Mouse (Mus musculus) activated CD4-positive, CD25-positive, alpha-beta regulatory T cell, adult 4 months (primary cell): ENCODE measurements around the gene Tead4. TPM values are rescaled to one million over a fixed set of nuclear protein-coding genes. Genes with fewer than 3 reads are reported as not detected.

Source experiments
- ATAC-seq: one replicate; pipeline ENCODE4 v1.8.0; 2017
- polyA plus RNA-seq, 2 experiments: library from polyadenylated mRNA; unstranded; fragments of 100-300 nt; shearing (Covaris generic); gene quantifications; one replicate each; pipeline ENCODE4 v1.2.1; 2017

The Tead4 gene
- polyA plus RNA-seq, 2 experiments from 2014 or later, result not detected

DNA sequence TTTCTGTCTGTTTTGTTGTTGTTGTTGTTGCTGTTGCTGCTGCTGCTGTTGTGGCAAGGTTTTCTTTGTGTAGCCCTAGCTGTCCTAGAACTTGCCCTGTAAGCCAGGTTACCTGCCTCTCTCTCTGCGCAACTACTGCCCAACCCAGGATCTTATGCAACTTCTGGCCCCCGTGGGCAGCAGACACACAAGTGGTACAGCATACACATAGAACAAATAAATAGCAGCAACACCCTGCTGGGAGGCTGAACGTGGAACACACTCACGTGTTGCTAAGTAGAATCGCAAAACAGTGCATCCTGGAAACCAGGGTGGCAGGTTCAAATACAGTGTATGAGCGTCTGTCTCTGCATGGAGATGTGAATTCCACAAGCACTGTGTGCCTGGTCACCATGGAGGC is 11.9 kb downstream of the Tead4 start:
- no peak for ATAC-seq

DNA sequence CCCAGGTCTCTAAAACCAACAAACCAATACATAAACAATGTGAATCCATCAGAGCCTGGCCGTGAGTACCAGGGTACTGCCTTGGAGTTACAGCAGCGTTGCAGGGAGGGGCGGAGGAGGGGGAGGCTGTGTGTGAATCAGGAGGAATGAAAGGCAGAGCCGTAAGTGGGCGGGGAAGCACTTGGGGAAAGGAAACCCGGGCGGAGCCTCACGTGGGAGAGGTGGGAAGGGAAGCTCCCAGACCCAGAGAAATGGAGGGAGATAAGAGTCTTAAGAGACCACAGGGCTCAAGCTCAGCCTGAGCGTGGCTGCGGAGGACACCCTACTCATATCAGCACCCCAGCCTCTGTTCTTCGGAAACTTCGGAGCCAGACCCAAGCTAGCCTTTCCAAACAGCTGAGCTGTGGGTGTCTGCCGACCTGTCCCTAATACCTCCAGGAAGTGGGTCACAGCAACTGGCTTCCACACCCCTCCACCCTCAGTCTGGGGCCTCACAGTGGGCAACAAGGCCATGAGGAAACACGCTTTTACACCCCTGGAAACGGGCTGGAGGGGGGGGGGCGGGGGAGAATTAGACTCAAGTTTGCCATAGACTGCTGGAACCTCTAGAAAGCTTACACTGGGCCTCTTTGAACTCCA is 14.7 kb downstream of the Tead4 start:
- no peak for ATAC-seq

DNA sequence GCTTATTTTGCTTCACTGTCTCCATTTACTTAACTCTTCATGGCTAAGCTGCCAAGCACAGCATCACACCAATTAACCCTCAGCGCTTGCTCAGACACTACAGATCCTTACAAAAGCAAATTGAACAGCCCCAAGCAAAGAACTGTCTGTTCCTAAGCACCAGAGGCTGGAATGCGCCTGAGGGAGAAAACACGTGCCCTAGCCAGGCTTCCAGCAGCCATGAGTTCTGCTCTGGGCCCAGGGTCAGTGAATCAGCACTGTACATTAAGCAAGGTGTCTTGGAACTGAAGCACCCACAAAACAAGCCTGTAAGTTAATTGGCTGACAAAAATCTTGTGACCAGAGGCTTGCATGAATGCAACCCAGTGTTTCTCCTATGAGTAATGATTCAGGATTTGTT is 18.5 kb downstream of the Tead4 start:
- ATAC-seq, result no peak

DNA sequence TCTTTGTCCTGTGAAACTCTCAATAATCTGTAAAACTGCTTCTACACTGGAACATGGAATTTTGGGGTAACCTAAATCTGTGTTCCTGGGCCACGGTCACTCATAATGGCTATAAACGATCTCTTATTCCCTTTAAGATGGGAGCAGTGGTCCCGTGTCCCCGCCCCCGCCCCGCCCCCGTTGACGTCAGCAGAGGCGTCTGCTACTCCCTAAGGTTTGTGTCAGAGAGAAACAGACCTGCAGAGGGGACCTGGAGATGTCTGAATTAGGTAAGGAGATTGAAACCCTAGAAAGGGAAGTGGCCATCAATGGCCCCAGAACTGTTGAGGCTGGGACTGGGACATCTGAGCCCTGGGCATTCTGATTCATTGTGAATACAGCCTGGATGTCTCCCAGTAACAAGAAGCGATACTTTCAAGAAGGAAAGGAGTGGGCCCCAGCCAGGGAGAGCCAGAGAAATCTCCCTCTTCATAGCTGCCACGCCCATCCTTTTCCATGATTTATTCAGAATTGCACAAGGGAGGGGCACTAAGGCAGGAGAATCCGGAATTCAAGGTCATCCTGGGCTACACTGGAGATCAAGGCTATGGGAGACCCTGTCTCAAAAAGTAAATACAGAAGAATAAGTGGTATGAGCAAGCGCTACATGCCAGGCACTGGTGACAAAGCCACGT is 20.0 kb downstream of the Tead4 start:
- no peak for ATAC-seq

DNA sequence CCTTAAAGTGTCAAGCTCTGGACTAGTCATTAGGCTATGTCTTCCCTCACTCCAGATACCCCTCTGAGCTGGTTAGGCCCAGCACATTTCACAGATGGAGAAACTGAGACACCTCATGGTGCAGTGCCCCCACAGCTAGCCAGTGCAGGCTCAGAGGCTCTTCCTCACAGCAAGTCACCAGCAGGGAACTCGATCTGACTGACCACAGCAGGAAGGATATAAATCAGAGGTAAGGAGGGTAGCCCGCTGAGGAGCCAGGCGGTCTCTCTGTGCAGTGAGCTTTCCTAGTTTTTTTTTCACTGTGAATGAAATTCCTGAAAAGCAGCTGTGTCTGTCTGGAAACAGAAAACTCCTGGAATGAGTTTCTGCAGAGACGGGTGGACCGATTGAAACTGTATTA is 21.0 kb downstream of the Tead4 start:
- no peak for ATAC-seq

DNA sequence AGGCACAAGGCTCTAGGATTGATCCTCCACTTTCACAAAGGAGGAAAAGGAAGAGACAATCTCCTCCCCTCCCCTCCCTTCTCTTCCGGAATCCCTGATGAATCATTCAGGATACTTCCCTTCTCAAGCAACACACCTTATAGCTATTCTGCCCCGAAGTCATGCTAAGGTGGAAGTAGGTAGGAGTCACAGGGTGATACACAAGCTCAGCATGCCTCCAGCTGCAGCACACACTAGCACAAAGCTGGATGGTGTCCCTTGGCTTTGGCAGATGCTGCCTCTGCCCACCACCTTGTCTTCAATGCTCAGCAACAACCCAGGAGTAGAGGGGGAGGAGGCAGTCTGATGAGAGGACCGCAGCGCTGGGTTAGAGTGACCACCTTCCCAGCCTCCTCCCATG is 21.5 kb downstream of the Tead4 start:
- ATAC-seq, result no peak

DNA sequence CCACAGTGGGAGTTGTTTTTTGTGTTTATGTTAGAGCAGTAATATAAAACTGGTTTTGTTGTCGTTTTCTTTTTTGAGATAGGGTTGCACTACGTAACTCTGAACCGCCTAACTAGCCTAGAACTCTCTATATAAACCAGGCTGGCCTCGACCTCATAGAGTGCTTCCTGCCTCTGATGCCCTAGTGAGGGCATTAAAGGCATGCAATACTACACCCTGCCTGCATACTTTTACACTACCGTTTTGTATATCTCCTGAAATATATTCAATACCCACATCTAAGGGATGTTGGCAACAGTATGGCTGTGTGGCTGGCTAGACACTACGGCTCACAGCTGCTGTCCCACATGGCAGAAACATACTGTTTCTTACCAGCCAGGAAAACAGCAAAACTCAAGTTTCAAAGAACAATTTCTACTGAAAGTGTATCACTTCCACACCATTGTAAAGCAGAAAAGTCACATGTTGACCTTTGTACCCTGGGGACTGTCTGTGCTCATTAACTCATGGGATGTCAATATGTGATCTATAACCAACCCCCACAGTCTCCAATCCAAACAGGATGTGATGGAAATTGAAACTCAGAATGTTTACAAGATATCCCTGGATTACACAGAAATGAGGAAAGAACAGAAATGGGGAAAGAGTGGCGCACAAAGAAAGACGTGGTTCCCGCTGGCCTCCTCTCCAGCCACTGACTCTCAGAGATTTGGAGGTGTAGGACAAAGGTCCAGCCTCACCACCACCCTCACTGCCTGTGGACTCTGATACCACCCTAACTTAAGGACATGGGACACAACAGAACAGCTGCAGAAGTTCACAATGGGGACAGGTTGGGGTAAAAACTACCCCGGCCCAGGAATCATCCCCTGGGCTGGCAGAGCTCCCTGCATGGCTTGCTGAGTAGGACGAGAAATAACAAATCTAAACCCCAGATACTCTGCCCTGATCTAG is 23.2 kb downstream of the Tead4 start:
- no peak for ATAC-seq

DNA sequence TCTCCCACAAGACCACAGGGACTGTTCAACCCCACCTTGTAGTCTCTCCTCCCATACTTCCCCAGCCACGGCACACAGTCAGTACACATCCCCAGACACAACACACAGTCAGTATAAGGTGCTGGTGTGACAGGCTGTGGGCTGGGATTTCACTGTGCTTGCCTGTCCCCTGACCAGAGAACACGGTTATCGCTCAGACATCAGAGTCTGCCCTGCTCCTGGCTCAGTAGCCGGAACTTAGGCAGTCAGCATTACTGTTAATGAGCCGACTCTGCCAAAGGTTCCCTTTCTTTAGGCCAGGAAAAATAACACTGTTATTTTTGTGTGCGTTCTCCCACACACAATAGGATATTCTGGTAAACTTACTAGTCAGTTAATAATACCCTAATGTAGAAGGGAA is 24.3 kb downstream of the Tead4 start:
- ATAC-seq, result no peak

DNA sequence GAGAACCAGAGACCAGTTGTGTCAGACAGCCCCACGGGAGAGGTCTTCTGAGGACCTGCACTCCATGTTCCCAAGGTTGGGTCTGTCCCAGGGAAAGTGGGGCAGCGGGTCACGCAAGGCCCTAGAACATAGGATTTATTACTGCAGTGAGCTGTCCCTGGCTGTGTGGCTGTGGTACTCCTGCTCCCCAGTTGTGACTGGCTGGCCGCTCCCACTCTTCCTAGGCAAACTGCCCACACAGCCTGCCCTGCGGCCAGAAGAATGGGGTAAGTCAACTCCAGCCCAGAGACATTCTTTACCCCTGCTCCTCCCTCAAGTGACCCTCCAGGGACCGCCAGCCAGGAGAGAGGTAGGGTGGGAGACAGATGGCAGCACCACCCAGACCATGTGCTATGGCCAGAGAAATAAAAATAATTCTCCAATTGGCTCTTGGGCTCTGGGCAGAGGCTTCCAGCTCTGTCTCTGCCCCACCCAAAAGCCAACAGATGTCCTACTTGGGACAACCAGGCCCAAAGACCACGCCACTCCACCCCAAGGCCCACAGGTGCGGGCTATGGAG is 25.0 kb downstream of the Tead4 start:
- ATAC-seq, result no peak

DNA sequence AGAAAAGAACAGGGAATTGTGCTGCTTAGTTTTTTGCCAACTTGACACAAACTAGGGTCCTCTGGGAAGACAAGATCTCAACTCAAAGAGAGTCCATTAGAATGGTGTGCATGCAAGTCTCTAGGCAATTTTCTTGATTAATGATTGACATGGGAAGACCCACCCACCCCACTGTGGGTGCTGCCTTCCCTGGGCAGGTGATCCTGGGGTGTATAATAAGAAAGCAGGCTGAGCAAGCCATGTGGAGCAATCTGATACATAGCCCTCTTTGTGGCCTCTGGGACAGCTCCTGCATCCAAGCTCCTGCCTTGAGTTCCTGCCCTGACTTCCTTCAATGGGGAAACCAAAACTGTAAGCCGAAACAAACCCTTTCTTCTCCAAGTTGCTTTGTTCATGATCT is 27.1 kb downstream of the Tead4 start:
- ATAC-seq, result no peak

DNA sequence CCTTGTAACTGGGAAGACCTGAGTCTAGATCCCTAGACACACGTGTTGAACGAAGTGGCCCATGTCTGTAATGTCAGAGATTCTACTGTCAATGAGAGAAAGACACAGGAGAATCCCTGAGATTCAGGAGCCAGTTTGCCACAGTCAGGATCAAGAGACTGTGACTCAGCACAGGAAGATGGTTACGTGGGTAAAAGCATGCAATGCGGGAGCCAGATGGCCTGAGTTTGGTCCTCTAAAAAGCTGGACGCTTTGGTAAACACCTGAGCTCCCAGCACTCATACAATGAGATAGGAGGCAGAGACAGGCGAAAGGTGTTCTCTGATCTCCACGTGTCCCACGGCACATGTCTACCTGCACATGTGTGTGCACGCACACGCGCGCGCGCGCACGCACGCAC is 27.9 kb downstream of the Tead4 start:
- no peak for ATAC-seq

DNA sequence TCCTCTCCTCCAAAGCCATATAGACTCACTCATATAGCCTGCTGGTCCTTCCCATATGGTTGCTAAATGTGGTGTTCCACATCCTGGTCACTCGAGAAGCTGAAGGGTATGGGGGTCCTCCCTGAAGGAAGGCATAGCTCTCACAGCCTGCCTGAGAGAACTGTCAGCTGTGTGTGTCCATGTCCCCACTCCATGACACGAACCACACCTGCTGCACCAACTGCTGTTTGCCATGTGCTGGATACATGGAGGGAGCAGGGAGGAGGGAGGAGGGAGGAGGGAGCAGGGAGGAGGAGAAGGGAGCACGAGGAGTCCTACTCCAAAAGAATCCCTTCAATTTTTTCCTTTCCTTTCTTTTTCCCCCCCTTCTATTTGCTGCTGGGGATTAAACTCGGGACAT is 30.8 kb downstream of the Tead4 start:
- ATAC-seq, result no peak

DNA sequence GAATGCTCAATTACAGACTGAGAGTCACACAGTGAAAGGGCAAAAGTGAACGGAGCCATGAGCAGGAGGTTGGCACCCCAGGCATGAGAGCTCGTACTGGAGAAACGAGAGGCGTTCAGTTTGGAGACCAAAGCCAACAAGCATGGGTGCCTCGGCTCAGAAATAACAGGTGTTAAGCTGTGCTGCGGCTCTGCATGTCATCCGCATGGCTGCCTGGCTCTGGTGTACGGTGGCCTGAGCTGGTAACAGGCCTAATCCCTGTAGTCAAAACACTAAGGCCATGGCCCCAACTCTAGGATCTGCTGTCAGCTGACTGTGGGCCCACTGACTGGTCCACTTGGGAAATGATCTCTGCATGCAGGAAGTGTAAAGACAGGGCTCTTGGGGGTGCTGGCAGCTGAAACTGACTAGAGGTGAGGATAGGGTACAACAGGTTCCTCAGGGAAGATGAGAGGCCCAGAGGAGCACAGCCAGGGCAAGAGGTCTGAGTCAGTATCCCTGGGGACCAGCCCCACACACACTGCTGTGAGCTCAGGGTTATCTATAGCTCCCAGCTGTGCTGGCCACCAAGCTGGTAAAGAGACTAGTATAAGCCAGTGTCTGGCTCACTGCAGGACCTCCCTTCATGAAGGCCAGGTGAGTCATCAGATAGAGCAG is 35.6 kb downstream of the Tead4 start:
- ATAC-seq, result no peak

DNA sequence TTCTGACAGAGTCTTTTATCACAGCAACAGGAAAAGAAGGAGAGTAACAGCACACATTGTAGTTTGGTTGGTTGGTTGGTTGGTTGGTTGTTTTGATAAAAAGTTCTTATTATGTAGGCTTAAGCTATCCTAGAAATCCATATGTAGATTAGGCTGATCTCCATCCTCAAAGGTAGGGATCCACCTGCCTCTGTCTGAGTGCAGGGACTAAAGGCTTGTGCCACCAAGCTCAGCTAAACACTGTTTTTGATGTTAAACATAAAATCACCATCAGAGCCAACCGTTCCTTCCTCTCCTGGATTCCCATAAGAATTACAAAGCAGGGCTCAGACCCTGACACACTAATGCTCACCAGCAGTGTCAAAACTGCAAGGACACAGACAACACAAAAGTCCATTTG is 39.1 kb downstream of the Tead4 start:
- ATAC-seq, result no peak

DNA sequence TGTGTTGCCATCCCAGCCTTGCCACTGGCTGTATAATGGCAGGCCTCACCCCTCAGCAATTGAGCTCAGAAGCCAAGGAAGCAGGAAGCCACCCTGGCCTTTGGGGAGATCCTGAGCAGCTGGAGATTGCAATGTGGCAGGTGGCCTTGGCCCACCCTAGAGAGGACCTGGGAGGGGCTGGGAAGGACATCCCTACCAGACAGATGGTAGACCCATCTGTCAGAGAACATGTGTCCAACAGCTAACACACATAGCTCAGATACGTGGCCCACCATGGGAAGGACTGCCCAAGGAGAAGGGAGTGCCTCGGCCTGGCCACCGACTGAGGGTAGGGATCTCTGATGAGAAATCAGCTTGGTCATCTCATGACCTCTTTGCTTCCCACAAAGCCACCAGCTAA is 41.4 kb downstream of the Tead4 start:
- ATAC-seq, result no peak

DNA sequence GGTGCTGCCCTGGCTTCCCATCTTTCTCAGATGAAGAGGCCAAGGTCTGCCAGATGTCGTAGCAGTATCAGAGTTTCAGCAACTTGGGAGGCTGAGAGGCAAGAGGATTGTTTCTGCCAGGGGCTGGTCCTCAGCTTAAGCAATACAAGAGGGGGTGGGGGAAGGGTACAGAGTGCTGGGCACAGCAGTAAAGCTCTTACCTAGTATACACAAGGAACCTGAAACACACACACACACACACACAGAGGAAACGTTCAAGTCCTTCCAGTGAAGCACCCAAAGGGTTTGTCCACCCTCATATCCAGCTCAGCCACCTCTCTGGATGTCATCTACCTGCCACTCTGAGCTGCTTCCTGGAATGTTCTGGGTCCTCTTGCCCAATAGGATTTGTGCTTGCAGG is 44.7 kb downstream of the Tead4 start:
- no peak for ATAC-seq

DNA sequence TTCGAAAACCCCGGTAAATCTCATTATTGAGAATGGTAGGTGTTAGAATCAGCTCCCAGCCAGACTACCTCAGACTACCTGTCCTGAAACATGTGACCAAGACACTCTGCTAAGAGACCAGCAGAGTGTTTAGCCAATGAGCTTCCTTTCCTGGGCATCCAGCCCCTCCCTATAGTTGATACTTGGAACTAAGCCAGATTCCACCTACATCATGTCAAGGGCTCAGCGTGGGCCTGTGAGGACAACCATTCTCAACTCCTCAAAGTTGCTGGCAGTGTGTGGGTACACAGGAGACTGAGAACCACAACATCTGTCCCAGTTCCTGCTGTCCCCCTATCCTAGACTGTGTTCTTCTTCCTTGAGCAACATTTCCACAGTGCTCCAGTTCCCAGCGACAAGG is 45.3 kb downstream of the Tead4 start:
- no peak for ATAC-seq

DNA sequence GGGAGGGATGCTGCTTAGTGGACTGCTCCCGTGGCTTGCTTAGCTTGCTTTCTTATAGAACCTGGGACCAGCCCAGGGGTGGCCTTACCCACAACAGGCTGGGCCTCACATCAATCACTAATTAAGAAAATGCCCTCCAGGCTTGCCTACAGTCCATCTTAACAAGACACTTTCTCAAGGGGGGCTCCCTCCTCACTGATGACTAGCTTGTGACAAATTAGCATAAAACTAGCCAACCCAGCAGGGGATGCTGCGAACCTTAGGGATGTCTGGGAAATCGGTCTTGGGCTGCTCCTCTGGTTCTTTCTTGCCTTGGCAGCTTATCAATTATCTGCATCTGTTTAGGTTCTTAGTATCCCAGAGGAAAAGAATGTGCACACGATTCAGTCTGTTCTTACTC is 46.1 kb downstream of the Tead4 start:
- ATAC-seq, result no peak

DNA sequence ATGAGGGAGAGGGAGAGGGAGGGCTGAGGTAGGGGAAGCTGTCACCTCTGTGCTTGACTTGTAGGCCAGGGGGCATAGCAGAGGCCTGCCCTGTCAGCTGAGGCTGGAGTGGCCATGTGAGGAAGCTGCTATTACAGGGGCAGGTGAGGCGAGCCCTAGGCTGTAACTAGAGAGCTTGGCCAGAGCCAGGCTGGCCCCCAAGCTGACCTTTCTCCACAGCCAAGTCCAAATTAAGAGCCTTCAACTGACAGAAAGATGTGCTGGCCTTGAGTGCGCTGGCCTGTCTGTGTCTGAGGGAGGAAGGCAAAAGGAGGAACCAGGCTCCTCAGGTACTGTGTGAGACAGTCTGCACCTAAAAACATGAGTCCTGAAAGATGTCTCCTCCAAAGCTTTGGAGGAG is 47.5 kb downstream of the Tead4 start:
- no peak for ATAC-seq

DNA sequence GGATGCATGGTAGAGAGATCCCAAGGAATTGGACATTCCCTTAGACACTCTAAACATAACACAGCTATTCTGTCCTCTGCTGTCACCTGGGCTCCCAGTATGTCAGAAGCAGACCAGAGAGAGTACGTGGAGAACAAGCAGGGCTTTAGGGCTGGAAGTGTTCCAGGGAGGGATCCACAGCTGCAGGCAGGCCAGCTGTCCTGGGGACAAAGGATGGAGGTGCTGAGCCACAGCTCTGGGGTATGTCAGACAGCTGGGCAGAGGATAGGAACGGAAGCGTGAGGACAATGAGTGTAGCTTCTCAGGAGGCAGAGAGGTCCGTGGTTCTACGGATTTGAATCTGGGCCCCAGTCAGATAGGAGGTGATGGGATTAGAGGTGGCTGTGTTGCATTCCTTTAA is 50.0 kb downstream of the Tead4 start:
- no peak for ATAC-seq

DNA sequence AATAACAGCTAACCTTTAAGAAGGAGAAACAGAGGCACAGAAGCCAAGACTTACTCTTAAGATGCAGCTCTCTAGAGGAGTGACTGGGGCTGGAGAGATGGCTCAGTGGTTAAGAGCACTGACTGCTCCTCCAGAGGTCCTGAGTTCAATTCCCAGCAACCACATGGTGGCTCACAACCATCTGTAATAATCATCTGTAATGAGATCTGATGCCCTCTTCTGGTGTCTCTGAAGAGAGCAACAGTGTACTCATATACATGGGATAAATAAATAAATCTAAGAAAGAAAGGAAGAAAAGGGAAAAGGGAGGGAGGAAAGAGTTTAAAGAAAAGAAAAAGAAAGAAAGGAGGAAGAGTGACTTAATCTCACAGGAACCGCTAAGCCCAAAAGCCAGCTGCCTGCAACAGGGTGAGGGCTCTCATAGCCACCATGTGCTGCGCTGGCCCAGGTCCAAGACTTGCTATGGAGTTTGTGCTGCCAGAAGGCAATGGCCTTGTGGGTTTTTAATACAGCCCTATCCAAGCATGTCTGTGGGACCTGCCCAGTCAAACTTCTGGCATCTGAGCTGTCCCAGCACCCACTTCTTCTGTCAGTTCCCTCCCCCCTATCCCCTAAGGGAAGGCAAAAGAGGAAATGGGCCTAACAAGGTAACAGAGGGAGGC is 63.4 kb downstream of the Tead4 start:
- no peak for ATAC-seq

DNA sequence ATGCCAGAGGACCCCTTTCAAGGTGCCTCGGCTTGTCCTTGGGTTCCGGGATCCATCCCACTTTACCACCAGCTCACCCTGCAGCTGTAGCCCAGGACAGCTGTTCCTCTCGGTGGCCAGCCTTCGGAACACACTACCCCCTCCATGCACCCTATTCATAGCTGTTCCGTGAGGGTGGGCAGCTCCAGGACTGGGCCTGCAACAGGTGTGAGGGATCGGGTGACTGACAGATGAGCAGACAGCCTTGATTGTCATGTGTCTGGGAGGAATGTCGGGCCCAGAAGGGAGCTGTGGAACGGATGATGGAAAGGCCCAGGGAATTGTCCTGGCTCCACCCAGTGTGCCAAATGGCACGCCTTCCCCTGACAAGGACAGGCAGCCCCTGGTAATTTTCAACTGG is 64.0 kb downstream of the Tead4 start:
- no peak for ATAC-seq
